Mouse (Mus musculus) neural tube, embryonic 11.5 days (tissue): ENCODE results near the gene Prkcg. TPM values are rescaled to one million over a fixed set of nuclear protein-coding genes. Genes with fewer than 3 reads are reported as not detected.

Source experiments
- ATAC-seq: fragments of 200-750 bp; cut with Nextera tagmentation; 2 replicates; pipeline ENCODE4 v1.8.0; 2017; ENCODE audit warnings: moderate number of reproducible peaks, mild to moderate bottlenecking, moderate TSS enrichment, moderate library complexity; ENCODE audit not compliant: insufficient read depth, low FRiP score, low TSS enrichment
- DNase-seq: peaks from one replicate; pipeline ENCODE4 v3.0.0-alpha.2; 2015; ENCODE audit warnings: low spot score
- H3K27ac ChIP-seq: fragments of 300-500 bp; sonication (generic); 2 replicates; pipeline ENCODE4 v1.5.1; 2014; ENCODE audit warnings: low read depth, mild to moderate bottlenecking, low read length
- H3K27me3 ChIP-seq: fragments of 300-500 bp; sonication (generic); 2 replicates; pipeline ENCODE4 v1.6.1; 2014; ENCODE audit warnings: mild to moderate bottlenecking, low read length, mixed read lengths; ENCODE audit not compliant: control insufficient read depth, insufficient read depth
- H3K36me3 ChIP-seq: fragments of 300-500 bp; sonication (generic); 2 replicates; pipeline ENCODE4 v1.6.1; 2014; ENCODE audit warnings: mild to moderate bottlenecking, low read length, moderate library complexity, mixed read lengths; ENCODE audit not compliant: control insufficient read depth, insufficient read depth
- H3K4me1 ChIP-seq: fragments of 300-500 bp; sonication (generic); 2 replicates; pipeline ENCODE4 v1.6.1; 2014; ENCODE audit warnings: low read length, mixed read lengths; ENCODE audit not compliant: control insufficient read depth, insufficient read depth
- H3K4me2 ChIP-seq: fragments of 300-500 bp; sonication (generic); 2 replicates; pipeline ENCODE4 v1.6.1; 2014; ENCODE audit warnings: low read depth, mild to moderate bottlenecking, moderate library complexity
- H3K4me3 ChIP-seq: fragments of 300-500 bp; sonication (generic); 2 replicates; pipeline ENCODE4 v1.5.1; 2014; ENCODE audit warnings: low read depth, low read length
- H3K9ac ChIP-seq: fragments of 300-500 bp; sonication (generic); 2 replicates; pipeline ENCODE4 v1.6.1; 2014; ENCODE audit warnings: mild to moderate bottlenecking, low read length
- H3K9me3 ChIP-seq: fragments of 300-500 bp; sonication (generic); 2 replicates; pipeline ENCODE4 v1.6.1; 2016; ENCODE audit warnings: low read length; ENCODE audit not compliant: control insufficient read depth
- WGBS: fragments of 180-500 bp; shearing (Covaris S2); extraction: QIAGEN DNeasy Blood & Tissue Kit; methylation state at CpG from one replicate; pipeline ENCODE4 v1.1.7; 2014; 5-methylcytosine and 5-hydroxymethylcytosine counted together
- polyA plus RNA-seq: library from polyadenylated mRNA; unstranded; fragments of >200 nt; fragmentation: Nextera tagmentation; extraction: Ambion mirVana; gene quantifications from 2 replicates; pipeline ENCODE4 v1.2.1, GENCODE M21; 2014

Gene Prkcg
- polyA plus RNA-seq, 1 experiment from 2014 or later: 0.77 TPM

GRCm38 (mm10) chr7:3302556-3303275 is 13.7 kb downstream of the Prkcg start:
- Histone ChIP-seq H3K9me3 (no peaks in the 10 kb centered on the region), H3K27ac (no peak overlapping the region), H3K4me3 (peak overlapping the region; percentile 37), H3K4me2 (peak overlapping the region; percentile 72), H3K4me1 (peaks cover 15% of the 10 kb centered on the region), H3K36me3 (no peaks in the 10 kb centered on the region), H3K9ac (peak overlapping the region; percentile 2; the same call in 1 of the 2 replicates), H3K27me3 (peaks cover 25% of the 10 kb centered on the region)
- ATAC-seq: 0 out of 2 replicates have a peak, but pooled peaks have one; percentile 10
- DNase-seq: peak; percentile 48
- WGBS: 2% methylated on average over 16 of the region's 16 CpGs

- no peaks in the 10 kb centered on the region for H3K36me3 ChIP-seq
- peak; percentile 55 for DNase-seq
- H3K9ac ChIP-seq: peak overlapping the region; percentile 26
- 0% methylated on average over 25 of the region's 29 CpGs for WGBS
- peak overlapping the region; percentile 37 for H3K4me3 ChIP-seq
- H3K4me2 ChIP-seq: peak overlapping the region; percentile 72
- H3K27ac ChIP-seq: no peak overlapping the region
- H3K27me3 ChIP-seq: peaks cover 25% of the 10 kb centered on the region
- no peaks in the 10 kb centered on the region for H3K9me3 ChIP-seq
- H3K4me1 ChIP-seq: peaks cover 15% of the 10 kb centered on the region
- peak; percentile 63 for ATAC-seq
Observed at GRCm38 (mm10) chr7:3303276-3303781, 14.3 kb downstream of the Prkcg start.

- Histone ChIP-seq H3K9ac (peak overlapping the region; percentile 26), H3K27ac (no peak overlapping the region), H3K9me3 (no peaks in the 10 kb centered on the region), H3K4me2 (peak overlapping the region; percentile 72), H3K27me3 (peaks cover 25% of the 10 kb centered on the region), H3K36me3 (no peaks in the 10 kb centered on the region), H3K4me1 (peaks cover 15% of the 10 kb centered on the region), H3K4me3 (peak overlapping the region; percentile 37)
- WGBS: 3% methylated on average over 12 of the region's 12 CpGs
- ATAC-seq: peak; percentile 24
- DNase-seq: peak; percentile 42
Observed at GRCm38 (mm10) chr7:3303789-3304188, 14.8 kb downstream of the Prkcg start.

GRCm38 (mm10) chr7:3304298-3304697 is 15.3 kb downstream of the Prkcg start:
- no peak overlapping the region; the same call in 1 of the 2 replicates for H3K4me3 ChIP-seq
- H3K9me3 ChIP-seq: no peaks in the 10 kb centered on the region
- H3K36me3 ChIP-seq: no peaks in the 10 kb centered on the region
- peaks cover 25% of the 10 kb centered on the region for H3K27me3 ChIP-seq
- H3K4me1 ChIP-seq: peaks cover 15% of the 10 kb centered on the region
- no peak overlapping the region for H3K9ac ChIP-seq
- ATAC-seq: no peak; the same call in 1 of the 2 replicates
- DNase-seq: no peak
- WGBS: 4% methylated on average over 10 of the region's 10 CpGs
- H3K27ac ChIP-seq: no peak overlapping the region
- peak overlapping the region; percentile 72 for H3K4me2 ChIP-seq

- no peaks in the 10 kb centered on the region for H3K36me3 ChIP-seq
- WGBS: 75% methylated on average over 3 of the region's 3 CpGs
- H3K27me3 ChIP-seq: peaks cover 20% of the 10 kb centered on the region
- 0 out of 2 replicates have a peak, but pooled peaks cover 2% of the 10 kb centered on the region for H3K9me3 ChIP-seq
- no peak overlapping the region for H3K9ac ChIP-seq
- no peak for DNase-seq
- H3K4me3 ChIP-seq: no peak overlapping the region
- no peak overlapping the region for H3K27ac ChIP-seq
- ATAC-seq: no peak
- H3K4me2 ChIP-seq: no peak overlapping the region
- H3K4me1 ChIP-seq: peaks cover 15% of the 10 kb centered on the region
Observed at GRCm38 (mm10) chr7:3306400-3306799, 17.4 kb downstream of the Prkcg start.

GRCm38 (mm10) chr7:3308646-3309045 is 19.7 kb downstream of the Prkcg start:
- H3K27me3 ChIP-seq: peaks cover 9% of the 10 kb centered on the region
- H3K4me2 ChIP-seq: no peak overlapping the region
- H3K4me3 ChIP-seq: no peak overlapping the region
- H3K9me3 ChIP-seq: 0 out of 2 replicates have a peak, but pooled peaks cover 2% of the 10 kb centered on the region
- no peaks in the 10 kb centered on the region for H3K36me3 ChIP-seq
- WGBS: 28% methylated on average over 4 of the region's 4 CpGs
- H3K9ac ChIP-seq: no peak overlapping the region
- no peak overlapping the region for H3K27ac ChIP-seq
- ATAC-seq (no peak), DNase-seq (no peak)
- H3K4me1 ChIP-seq: peaks cover 8% of the 10 kb centered on the region

GRCm38 (mm10) chr7:3310233-3310632 is 21.3 kb downstream of the Prkcg start:
- no peaks in the 10 kb centered on the region for H3K4me1 ChIP-seq
- DNase-seq (no peak), ATAC-seq (no peak)
- no peak overlapping the region for H3K9ac ChIP-seq
- H3K27ac ChIP-seq: no peak overlapping the region
- H3K4me2 ChIP-seq: no peak overlapping the region
- WGBS: 96% methylated on average over 7 of the region's 7 CpGs
- H3K4me3 ChIP-seq: no peak overlapping the region
- 0 out of 2 replicates have a peak, but pooled peaks cover 3% of the 10 kb centered on the region for H3K27me3 ChIP-seq
- H3K9me3 ChIP-seq: 0 out of 2 replicates have a peak, but pooled peaks cover 2% of the 10 kb centered on the region
- H3K36me3 ChIP-seq: no peaks in the 10 kb centered on the region

GRCm38 (mm10) chr7:3313571-3313970 is 24.6 kb downstream of the Prkcg start:
- no peak for ATAC-seq
- H3K4me3 ChIP-seq: no peak overlapping the region
- H3K4me1 ChIP-seq: no peaks in the 10 kb centered on the region
- no peaks in the 10 kb centered on the region for H3K27me3 ChIP-seq
- H3K9me3 ChIP-seq: 0 out of 2 replicates have a peak, but pooled peaks cover 2% of the 10 kb centered on the region
- no peaks in the 10 kb centered on the region for H3K36me3 ChIP-seq
- no peak overlapping the region for H3K4me2 ChIP-seq
- WGBS: 83% methylated on average over 8 of the region's 8 CpGs
- no peak for DNase-seq
- no peak overlapping the region for H3K9ac ChIP-seq
- H3K27ac ChIP-seq: no peak overlapping the region

- no peaks in the 10 kb centered on the region for H3K36me3 ChIP-seq
- WGBS: 66% methylated on average over 5 of the region's 5 CpGs
Observed at GRCm38 (mm10) chr7:3314121-3314520, 25.1 kb downstream of the Prkcg start.

More at GRCm38 (mm10) chr7:3314121-3314520, 25.1 kb downstream of the Prkcg start:
- no peak overlapping the region for H3K27ac ChIP-seq
- H3K27me3 ChIP-seq: no peaks in the 10 kb centered on the region
- no peak overlapping the region for H3K9ac ChIP-seq
- no peak overlapping the region for H3K4me2 ChIP-seq
- no peak; the same call in 1 of the 2 replicates for ATAC-seq
- H3K4me1 ChIP-seq: no peaks in the 10 kb centered on the region
- DNase-seq: no peak
- no peak overlapping the region for H3K4me3 ChIP-seq
- 0 out of 2 replicates have a peak, but pooled peaks cover 2% of the 10 kb centered on the region for H3K9me3 ChIP-seq
